Mouse (Mus musculus) lung, adult 18-20 months (tissue): Measurements from ENCODE around the gene RPS10-NUDT3.

Experiments used
- DNase-seq, 2 experiments: peaks; one replicate each; pipeline ENCODE4 v3.0.0; 2022; ENCODE audit warnings: mixed read lengths in 2 of 2

Gene RPS10-NUDT3

GRCm38 (mm10) chr17:27634871-27635574, at the start of gene RPS10-NUDT3:
Gene RPS10-NUDT3, minus strand, starts transcription at chr17:27635222.
- peak; percentile 89 to 90 for DNase-seq

DNA sequence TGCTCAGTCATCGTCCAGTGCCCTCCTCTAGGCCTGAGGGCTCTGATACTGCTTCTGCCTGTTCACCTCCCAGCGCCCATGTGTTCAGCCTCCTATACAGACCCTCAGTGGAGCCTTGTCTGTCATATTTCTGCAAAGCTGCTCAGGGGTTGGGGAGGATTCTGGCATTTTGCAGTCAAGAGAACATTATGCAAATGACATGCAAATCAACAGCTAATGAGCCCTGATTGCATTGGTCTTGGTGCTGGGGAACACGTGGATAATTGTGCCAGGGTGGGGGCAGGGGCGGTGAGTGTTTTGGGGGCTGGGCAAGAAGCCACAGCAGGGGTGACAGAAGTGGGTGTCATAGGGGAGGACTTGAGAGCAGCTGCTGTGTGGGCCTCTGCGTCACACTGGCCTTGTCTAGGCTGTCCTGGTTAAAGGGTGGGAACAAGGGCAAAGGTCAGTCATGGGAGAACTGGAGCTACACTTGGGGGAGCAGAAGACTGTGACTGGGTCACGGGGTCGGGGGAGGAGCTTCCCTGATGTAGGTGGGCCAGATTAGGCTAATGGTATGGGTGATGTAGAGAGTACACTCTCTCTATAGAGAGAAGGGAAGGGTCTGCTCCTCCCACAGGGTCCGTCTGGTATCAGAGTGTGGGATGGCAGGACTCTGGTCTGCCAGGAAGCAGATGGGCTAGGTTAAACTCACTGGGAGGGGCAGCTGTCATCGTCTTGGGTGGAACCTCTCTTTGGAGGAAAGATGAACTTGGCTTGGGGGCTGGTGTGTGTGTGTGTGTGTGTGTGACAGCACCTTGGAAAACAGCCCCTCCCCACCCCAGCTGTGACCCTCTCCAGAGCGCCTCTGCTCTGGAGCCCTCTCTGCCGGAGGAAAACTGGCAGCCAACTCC, 44.1 kb upstream of the RPS10-NUDT3 start:
- no peak for DNase-seq

- no peak for DNase-seq
Observed at GRCm38 (mm10) chr17:27677756-27678155, 42.7 kb upstream of the RPS10-NUDT3 start.

- DNase-seq = no peak
Observed at GRCm38 (mm10) chr17:27676270-27676669, 41.2 kb upstream of the RPS10-NUDT3 start.

DNA sequence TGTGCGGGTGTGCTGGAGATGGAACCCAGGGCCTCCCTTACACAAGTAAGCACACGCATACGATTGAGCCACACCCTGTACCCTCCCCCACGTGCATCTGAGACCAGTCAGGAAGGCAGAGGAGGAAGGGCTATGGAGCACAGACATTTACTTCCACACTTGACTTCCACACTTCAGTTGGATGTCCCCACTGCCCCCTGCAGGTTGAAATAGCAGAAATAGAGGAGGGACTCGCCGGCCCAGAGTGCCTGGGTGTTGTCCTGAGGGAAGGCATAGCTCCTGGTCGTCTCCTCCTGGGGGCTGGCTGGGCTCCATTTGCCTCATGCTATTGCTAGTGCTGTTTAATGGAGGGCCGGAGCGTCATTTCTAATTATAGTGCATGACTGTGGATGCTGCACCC, 40.4 kb upstream of the RPS10-NUDT3 start:
- DNase-seq = no peak

GRCm38 (mm10) chr17:27673945-27674344, 38.9 kb upstream of the RPS10-NUDT3 start:
- DNase-seq = no peak

GRCm38 (mm10) chr17:27671720-27672119, 36.7 kb upstream of the RPS10-NUDT3 start:
- no peak for DNase-seq

DNA sequence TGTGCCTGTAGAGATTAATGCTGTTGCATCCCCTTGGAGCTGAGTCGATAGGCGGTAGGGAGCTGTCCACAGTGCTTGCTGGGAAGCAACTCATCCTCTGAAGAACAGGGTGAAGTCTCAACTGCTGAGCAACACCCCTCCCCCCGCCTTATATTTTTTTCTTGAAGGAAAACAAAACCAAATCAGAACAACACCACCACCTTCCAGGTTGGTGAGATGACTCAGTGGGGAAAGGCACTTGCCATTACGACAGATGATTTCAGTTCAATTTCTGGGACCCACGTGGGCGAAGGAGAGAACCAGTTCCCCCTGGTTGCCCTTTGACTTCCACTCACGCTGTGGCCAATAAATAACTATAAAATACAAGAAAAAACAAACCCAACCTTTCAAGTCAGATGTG, 23.7 kb upstream of the RPS10-NUDT3 start:
- DNase-seq = no peak

GRCm38 (mm10) chr17:27657123-27657522, 22.1 kb upstream of the RPS10-NUDT3 start:
- DNase-seq = no peak

- DNase-seq = no peak
Observed at GRCm38 (mm10) chr17:27656414-27656813, 21.4 kb upstream of the RPS10-NUDT3 start.

- DNase-seq = no peak
Observed at GRCm38 (mm10) chr17:27656011-27656399, 21.0 kb upstream of the RPS10-NUDT3 start.

DNA sequence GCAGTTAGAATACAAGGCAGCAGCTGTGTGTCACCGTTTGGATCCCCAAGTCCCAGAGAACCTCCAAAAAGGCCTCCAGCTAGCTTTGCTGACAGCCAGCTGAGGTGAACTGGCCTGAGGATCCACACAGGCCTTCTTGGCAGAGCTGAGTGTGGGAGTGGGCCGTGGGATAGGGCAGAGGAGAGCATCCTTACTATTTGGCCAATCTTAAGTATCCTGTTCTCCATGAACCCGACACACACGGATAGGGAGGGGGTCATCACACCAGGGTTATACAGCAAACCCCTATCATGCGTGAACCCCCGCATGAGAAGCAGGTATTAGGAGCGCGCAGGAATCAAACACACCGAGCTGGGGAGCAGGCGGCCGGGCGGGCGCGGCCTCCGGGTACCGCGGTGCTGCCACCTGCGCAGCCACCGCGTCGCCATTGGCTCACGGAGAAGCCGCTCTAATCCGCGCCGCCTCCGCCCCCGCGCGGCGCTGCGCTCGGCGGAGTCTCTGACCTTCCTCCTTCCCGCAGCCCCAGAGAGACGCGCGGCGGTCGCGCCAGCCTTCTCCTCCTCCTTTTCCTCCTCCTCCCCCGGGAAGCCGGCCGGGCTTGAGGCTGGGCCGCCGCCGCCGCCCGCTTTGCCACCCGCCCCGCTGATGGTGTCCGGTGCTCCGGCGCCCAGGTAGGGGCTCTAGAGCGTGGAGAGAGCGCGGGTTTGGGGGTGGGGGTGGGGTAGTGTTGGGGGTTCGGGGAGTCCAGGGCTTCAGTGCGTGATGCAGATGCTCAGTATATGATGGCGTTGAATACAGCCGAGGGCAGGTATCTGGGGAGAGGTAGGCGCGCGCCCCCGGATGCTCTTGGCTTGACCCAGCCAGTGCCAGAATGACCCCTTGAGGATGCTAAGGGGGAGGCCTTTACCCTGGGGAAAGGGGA, 20.3 kb upstream of the RPS10-NUDT3 start, which contains the start of gene Pacsin1:
TSS of gene Pacsin1 (plus strand) at position 421 of the 922 bp plus-strand sequence.
- peak in 1 of 2 experiments; percentile 13 for DNase-seq

GRCm38 (mm10) chr17:27653253-27653959, 18.4 kb upstream of the RPS10-NUDT3 start:
- no peak for DNase-seq

- no peak for DNase-seq
Observed at GRCm38 (mm10) chr17:27652046-27652790, 17.2 kb upstream of the RPS10-NUDT3 start.

GRCm38 (mm10) chr17:27650586-27650985, 15.6 kb upstream of the RPS10-NUDT3 start:
- DNase-seq = no peak

- DNase-seq = peak; percentile 39 to 61
Observed at GRCm38 (mm10) chr17:27650160-27650559, 15.1 kb upstream of the RPS10-NUDT3 start.

DNA sequence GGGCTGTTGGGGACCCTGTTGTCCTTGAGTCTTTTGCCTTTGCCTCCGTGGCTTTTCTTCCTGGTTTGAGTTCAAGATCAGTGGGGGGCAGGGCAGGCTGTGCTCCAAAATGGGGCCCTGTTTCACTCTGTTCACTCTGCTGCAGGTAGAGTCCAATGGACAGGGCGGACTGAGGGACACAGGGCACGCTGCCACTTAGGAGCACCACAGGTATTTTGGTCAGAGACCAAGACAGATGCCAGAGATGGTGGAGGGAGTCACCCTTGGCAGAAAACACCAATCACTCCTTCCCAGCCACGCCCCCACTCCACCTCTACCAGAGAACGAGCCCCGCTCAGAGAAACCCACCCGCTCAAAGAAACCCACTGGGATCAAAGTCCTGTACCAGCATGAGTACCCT, 10.8 kb upstream of the RPS10-NUDT3 start:
- DNase-seq = no peak

GRCm38 (mm10) chr17:27644572-27644971, 9.6 kb upstream of the RPS10-NUDT3 start:
- no peak for DNase-seq

DNA sequence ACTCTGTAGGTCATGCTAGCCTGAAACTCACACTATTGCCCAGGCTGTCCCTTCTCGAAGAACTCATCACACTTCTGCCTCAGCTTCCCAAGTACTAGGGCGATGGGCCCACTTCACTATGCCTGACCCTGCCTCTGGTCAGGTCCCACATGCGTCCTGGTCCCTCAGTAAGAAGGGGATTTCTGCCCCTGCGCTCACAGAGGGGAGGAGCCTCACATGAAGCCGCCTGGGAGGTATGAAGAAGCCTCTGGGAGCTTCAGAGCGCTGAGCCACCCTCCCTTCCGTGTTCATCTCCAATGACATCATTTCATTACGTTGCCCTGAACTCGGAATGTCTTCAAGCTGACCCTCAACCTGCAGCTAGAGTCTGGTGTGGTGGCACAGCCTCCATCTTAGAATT, 8.7 kb upstream of the RPS10-NUDT3 start:
- DNase-seq = no peak

DNA sequence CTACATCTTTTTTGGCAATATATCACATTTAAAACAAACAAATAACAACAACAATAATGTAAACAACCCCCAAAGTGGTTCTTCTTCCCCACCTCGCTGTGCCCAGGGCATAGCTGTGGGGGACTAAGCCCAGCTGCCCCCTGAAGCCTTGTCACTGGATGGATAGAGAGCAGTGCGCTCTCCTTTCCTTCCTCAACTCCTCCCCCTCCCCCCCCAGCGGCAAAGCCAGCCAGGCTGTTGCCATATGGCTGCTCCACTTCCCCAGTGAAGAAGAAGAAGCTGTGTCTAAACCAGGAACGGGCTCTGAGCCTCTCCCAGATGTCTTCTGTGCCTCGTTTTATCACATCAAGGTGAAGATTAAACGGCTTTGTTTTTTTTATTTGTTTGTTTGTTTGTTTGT, 8.1 kb upstream of the RPS10-NUDT3 start:
- no peak for DNase-seq

DNA sequence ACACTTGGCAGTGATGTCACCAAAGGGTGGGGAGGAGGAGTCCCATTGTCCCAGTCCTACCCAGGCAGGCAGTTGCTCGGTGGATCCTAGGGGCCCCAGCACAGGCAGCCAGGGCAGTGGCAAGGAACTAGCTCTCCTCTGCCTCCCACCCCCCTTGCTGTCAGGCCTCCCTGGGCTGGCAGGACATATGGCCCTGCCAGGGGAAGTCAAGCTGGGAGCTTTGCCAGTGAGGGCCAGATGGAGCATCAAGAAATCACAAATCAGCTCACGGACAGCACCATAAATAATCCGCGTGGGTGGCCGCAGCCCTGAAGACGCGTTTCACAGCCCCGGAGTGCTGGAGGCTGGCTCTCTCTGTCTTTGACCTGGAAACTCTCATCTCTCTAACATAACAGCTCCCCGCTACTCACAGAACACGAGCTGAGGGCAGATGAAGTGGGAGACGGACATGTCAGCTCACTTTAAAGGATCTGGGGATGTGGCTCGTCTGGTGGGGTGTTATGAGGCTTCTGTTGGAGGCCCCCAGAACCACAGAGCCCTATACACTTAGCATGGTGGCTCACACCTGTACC, 7.6 kb upstream of the RPS10-NUDT3 start:
- DNase-seq = no peak
